Mouse (Mus musculus): ENCODE measurements around the gene Man2c1.

DNA sequence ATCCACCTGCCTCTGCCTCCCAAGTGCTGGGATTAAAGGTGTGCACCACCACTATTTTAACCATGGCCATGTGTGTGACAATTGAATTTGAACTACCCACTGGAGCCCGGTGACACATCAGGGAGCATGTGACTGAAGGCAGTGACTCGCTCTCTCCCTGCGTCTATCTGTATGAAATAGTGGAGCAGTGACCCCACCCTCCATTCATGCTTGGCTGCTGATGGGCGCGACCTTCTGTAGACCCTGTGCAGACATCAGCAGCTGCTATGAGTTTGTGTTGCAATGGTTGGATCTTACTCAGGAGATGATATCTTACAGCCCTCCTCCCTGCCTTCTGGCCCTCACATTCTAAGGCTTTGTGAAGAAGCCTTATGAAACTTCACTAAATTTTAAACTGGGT, 37.9 kb downstream of the Man2c1 start:
- TF ChIP-seq CTCF (conservative IDR thresholded peaks at IDR 0.05 in 1 of 2, IDR thresholded peaks at IDR 0.05 in 1 of 2; ENCODE audit: low read depth in 2 of 2, low read length in 2 of 2), result no peak
- TF ChIP-seq POLR2A (IDR thresholded peaks at IDR 0.05; ENCODE audit: low read depth, low read length), result no peak
- no peak for TF ChIP-seq EP300 (IDR thresholded peaks at IDR 0.05; ENCODE audit: low read length)
- TF ChIP-seq USF1 (IDR thresholded peaks at IDR 0.05; ENCODE audit: low read depth, low read length), result no peak
